Mouse (Mus musculus) left cerebral cortex, postnatal 14 days (tissue): ENCODE results near the gene Usp53. TPM values are rescaled to one million over a fixed set of nuclear protein-coding genes. Genes with fewer than 3 reads are reported as not detected.

ENCODE experiments used
- DNase-seq, 2 experiments: peaks; one replicate each; pipeline ENCODE4 v3.0.0; 2021 to 2022; ENCODE audit warnings: low spot score in 2 of 2, mixed read lengths in 1 of 2
- intact Hi-C: fragments of 180-260 bp; cut with DNase I; formaldehyde crosslinking; loops from one replicate; pipeline ENCODE4 v1.15.1; 2025
- microRNA-seq, 2 experiments: library from miRNA; unstranded; fragments of <30 nt; microRNA quantifications; one replicate each; pipeline ENCODE4 v1.2.0; 2022
- total RNA-seq, 2 experiments: library from RNA; stranded (reverse); gene quantifications; 2 replicates each; pipeline ENCODE4 v1.2.3; 2021

Usp53 gene
- total RNA-seq, 2 experiments from 2014 or later = 18.4 to 21.8 TPM

DNA sequence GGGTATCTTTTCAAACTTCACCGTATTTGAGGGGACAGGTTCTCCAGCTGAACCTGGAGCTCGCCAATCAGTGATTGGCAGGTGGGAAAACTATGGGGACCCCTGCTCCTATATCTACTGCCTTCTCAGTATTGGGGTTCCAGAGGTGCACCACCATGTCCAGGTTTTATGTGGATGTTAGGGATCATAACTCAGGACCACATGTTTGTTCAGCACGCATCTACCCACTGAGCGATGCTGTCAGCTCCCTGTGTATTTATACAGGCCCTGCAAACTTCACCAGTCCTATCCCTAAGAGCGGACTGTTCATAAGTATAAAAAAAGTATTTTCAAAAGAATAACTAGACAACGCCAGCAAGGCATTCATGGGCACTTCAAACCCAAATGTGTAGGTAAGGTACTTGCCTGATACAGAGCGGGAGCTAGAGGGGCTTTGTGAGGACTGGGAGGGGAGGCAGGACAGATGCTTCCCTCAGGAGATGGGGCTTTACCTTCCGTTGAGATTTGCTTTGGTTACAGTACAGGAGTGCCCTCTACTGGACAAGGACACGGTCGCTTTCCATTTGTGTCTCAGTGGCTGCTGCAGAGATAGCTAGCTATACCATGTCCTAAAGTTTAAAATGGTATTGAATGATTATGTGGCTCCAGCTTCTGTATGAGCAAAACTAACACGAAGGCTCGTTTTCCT is 80.4 kb downstream of the Usp53 start:
- intact Hi-C loops = loop anchor here (2.0 to 10.0 kb wide), 3 partner anchors 119 to 257 kb away; no protein-coding TSS in a partner anchor
- peak; percentile 47 to 69 for DNase-seq

DNA sequence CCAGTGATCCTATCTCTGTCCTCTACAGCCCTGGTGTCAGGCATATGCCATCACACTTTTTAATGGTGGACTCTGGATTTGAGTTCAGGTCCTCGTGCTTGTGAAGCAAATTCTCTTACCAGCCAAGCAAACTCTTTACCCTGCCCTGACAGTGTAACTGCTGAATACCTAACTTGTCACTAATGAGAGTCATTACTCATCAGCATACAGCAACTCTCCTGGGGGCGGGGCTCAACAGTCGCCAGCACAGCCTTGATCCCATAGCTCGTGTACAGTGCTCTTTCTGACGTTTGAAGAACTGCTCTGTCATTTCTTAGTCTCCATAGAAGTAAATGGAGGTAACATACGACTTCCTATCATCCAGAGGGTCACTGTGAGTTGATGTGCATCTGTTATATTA is 86.1 kb downstream of the Usp53 start:
- intact Hi-C loops = no loop called here
- DNase-seq = no peak

GRCm38 (mm10) chr3:122895189-122895731 is 89.0 kb downstream of the Usp53 start:
- intact Hi-C loops = no loop called here

DNA sequence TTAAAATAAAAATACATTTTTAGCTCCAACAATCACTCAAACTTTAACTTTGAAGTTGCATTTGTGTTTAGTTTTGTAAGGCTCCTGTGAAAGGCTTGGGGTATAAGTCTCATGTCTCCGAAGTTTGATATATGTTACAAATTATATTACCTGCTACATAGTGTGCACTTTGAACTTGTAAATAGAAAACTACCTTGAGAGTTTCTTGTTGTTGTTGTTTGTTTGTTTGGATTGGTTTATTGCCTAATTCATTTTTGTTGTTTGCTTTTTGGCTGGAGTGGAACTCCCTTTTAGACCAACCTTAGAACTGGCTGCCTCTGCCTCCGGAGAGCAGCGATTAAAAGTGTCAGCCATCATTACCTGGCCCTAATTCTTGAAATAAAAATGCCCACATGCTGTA is 89.5 kb downstream of the Usp53 start, which contains the start of gene Fabp2:
Gene Fabp2 (plus strand): TSS at position 301 of the 400 bp plus-strand sequence.
- intact Hi-C loops = no loop called here
- no peak for DNase-seq

More at GRCm38 (mm10) chr3:122895189-122895731, 89.0 kb downstream of the Usp53 start:
- no peak for DNase-seq

- intact Hi-C loops = no loop called here
These were observed 95.9 kb downstream of the Usp53 start for GRCm38 (mm10) chr3:122888371-122888819.

GRCm38 (mm10) chr3:122887505-122888301 is 96.6 kb downstream of the Usp53 start:
- DNase-seq = no peak
- intact Hi-C loops = no loop called here

More at GRCm38 (mm10) chr3:122888371-122888819, 95.9 kb downstream of the Usp53 start:
- DNase-seq = no peak

Small RNAs within 50 kb of the gene (microRNA-seq; reads per million reads assigned to microRNA genes)
- gene Gm22066 = 0 reads per million in 2 experiments

Other genes starting within 250 kb of the Usp53 start
- gene Fabp2, start 89.4 kb downstream of the Usp53 start, total RNA-seq = not detected
- not detected for gene Gm10959, start 65.2 kb downstream of the Usp53 start, total RNA-seq
- gene 1810037I17Rik, start 60.3 kb downstream of the Usp53 start, total RNA-seq = 10 to 100 TPM; 52.6 to 57.9 TPM
- not detected for gene Myoz2, start 50.5 kb upstream of the Usp53 start, total RNA-seq